Mouse (Mus musculus) ES-CJ7 (cell line): ENCODE results near the gene Zfp866.

Experiments used
- DNase-seq: peaks from one replicate; pipeline ENCODE4 v3.0.0; 2011; ENCODE audit warnings: low read depth, low spot score

Gene Zfp866

DNA sequence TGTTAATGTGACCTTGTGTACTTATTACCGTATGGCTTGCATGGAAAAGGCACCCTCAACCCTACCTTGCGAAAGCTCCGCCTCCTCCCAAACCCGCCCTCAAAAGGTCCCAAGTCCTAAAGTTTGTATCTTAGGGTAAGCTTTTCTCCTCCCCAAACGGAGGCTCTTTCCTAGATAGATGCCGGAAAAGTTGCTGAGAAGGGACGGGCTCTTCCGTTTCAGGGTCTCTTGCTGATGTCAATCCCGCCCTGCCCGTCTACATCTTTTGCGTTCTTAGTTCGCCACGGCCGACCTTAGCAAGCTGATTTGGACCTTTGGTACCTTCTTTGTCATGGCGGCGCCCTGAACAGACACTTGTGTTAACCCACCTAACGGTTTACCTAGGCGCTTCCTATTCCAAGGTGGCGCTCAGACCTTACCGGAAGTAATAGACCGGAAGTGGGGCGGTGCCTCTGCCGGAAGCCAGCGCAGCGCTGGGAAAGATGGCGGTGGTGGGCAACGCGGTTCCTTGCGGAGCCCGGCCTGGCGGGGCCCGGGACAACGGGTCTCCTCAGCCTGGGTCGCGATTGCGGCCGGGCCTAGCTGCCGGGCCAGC is at the start of gene Zfp866, which contains the start of gene Atp13a1:
Gene Zfp866 (minus strand): TSS at position 406 of the 595 bp plus-strand sequence.
Gene Atp13a1 (plus strand): TSS at position 391 of the 595 bp plus-strand sequence.
- DNase-seq: peak; percentile 96

DNA sequence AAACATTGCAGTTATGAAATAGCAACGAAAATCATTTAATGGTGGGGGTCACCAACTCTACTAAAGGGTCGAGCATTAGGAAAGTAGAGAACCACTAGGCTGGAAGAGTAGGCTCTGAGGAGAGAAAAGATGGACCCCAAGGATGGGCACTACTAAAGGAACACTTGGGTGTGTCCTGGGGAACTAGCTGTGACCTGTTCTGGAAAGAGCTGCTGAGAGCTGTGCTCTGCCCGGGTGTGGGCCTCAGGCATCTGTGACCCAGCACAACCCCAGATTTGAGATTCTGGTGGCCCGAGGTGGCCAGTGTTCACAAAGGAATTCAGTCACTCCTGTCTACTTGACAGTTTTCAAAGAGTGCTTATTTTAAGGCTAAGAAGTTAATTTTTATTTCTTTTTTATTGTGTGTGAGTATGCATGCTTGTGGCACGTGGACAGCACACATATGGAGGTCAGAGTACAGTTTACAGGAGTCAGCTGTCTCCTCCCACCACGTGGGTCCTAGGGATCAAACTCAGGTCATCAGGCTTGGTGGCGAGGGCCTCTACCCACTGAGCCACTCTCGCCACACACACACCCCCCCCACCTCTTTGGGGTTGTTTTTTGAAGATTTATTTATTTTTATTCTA is 46.2 kb upstream of the Zfp866 start:
- DNase-seq: no peak

DNA sequence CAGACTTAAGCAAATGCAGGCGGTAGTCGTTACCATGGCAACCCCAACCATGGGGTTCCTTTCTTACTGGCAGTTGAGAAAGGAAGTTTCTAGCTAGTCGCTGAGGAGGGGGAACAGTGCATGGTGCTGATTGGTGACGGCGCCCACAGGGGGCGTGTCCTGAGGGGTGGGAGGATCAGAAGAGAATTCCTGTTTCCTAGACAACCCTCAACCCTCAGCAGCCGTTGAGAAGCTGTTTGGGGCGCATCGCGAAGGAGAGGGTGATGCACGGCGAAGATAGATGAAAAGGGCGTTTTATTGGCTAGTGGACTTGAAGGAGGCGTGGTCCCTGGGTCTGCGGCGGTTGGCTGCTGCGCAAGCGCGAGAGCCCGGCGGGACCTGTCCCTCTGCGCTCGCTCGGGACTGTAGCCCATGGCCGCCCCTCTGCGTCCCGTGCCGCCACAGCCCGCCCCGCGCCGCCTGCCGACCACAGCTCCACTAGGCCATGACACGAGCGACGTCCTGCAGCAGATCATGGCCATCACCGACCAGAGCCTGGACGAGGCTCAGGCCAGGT is 41.4 kb upstream of the Zfp866 start, which contains the start of gene Pbx4:
Gene Pbx4 (plus strand): TSS at position 194 of the 556 bp plus-strand sequence.
- DNase-seq: peak; percentile 100

DNA sequence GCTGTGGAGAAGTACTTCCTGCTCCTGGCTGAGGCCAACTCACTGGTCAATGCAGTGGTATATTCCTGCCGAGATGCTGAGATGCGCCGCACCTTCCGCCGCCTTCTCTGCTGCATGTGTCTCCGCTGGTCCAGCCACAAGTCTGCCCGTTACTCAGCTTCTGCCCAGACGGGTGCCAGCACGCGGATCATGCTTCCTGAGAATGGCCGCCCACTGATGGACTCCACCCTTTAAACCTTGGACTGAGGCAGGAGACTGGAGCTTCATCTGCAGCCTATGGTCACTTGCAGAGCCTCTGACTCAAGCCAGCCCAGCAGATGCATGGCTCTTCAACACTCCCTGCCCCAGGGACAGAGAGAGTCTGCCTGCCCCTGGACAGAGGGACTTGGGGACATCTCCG is 35.4 kb upstream of the Zfp866 start:
- no peak for DNase-seq

DNA sequence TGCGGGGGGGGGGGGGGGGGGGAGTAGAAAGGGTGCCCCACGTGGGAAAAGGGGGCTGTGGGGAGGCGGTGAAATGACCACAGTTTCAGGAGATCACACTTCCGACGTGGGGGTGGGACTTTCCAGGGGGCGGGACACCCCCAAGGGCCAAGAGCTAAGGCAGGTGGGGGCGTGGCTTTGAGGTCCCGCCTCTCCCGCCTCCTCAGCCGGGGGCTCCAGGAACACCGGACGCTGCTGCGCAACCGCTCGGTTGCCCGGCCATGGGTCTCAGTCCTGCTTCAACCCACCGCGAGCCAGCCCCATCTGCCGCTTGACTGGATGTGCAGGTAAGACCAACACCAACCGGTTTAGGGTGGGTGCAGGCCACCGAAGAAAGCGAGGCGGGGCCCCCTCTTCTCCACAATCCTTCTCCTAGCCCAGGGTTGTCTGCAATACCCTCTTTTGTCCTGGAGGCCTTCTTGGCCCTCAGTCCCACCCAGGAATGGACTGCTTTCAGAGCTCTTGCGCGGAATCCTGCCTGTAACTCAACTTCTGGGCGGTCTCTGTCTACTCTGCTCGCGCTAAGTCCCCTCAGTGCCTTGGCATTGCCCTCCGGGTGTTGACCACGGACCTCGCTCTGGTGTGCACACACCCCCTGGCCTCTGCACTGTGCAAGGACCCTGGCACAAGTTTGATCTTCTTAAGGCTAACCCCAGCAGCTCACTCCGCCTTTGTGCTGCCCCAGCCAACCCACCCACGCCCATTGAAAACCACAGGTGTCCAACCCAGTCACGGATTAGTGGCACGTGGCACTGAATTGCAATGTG is 31.6 kb upstream of the Zfp866 start, which contains the start of gene Lpar2:
Gene Lpar2 (plus strand): TSS at position 44 of the 806 bp plus-strand sequence.
- DNase-seq: peak; percentile 84

DNA sequence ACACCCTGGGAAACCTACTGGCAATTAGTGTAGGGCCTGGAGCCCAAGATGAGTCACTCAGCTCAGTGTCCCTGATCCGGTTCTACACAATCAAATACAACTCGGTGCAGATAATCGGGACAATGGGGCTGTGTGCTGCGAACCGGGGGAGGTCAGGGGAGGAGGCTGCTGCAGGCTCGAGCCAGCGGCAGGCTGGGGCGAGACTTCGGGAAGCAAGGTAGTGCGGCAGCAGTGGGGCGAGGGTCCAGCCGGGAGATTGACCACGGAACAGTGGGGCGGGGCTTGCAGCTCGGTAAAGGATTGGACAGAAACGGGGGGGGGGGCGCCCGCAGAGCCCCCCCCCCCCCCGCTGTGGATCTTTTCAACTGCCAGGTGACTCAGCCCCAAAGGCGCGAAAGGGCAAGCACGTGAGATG is 31.0 kb upstream of the Zfp866 start:
- peak; percentile 59 for DNase-seq

DNA sequence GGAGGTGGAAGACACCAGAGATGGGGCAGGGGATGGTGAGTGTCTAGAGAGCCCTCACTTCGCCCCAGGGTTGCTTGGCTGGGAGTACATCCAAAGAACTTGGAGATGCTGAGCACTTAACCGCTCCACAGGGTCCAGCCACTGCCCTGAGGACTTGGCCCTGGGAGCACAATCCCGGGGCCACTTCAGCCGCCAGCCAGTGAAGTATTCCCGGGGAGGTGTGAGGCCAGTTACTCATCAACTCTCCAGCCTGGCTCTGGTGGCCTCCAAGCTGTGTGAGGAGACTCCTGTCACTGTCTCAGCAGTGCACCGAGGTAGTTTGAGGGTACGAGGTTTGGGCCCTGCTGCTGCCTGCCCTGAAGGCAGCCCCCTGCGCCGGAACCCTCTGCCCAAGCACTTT is 29.5 kb upstream of the Zfp866 start:
- DNase-seq: no peak

DNA sequence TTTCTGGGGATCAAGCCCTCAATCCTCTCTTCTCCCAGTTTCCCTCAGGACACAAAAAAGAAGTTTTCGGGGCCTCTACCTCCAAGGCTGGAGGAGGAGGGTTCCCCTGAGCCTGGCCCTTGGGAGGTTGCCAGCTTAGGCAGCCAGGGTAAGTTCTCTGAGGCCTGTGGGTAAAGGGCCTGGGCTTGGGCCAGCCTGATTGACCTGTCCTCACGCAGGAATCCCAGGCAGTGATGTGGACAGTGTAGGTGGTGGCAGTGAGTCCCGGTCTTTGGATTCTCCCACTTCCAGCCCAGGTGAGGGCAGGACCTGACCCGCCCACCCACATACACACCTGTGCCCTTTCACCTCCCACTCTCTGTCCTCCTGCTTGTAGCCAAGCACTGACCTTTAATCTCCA is 24.4 kb upstream of the Zfp866 start:
- DNase-seq: no peak

DNA sequence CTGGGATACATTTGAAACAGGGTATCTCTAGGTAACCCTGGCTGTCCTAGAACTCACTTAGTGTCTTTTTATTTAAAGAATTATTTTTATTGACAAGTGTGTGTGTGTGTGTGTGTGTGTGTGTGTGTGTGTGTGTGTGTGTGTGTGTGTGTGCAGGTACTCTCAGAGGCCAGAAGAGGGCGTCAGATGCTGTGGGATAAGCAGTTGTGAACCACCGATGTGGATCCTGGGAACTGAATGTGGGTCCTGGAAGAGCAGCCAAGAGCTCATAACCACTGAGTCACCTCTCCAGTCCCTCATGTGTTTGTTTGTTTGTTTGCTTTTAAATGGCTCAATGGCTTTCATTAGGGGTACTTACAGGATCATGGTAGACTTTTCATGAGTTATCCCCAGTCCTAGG is 23.9 kb upstream of the Zfp866 start:
- peak; percentile 46 for DNase-seq

DNA sequence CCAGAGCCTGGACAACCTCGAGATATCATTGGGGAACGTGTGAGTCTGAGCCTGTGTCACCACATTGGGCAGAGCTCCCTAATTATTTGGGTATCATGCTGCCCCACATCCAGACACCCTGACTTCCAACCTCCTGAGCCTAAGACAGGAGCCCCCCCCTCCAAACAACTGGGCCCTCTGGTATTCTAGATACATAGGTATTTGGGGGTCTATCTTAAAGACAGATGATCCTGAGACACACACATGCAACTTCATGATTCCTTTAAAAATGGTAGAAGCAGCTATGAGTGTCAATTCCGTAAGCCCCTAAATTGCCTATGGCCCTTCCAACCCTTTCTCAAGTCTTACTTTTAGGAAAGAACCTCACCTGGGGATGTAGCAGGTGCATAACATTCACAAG is 18.8 kb upstream of the Zfp866 start:
- no peak for DNase-seq

DNA sequence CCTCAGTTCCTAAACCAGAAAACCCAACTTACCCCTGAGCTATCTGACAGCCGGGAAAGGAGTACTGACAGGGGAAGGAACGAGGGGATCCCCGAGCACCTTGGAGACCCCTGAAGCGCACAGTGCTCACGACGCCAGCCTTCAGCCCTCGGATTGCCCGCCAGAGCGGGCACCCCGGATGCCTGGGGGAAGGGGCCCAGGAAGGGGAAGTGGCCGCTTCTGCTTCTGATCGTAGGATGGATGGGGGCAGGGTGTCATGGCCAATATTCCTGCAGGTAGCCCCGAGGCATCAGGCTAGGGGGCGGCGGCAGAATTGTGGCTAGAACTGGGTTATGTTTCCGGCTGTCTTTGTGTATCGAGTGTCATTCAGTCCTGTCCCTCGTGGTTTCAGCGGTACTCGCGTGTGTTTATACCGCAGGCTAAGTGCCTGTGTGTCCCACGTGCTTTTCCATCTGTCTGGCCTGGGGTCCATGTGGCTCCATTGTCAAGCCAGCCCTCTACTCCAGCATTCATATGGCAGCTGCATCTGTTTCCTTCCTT is 18.0 kb upstream of the Zfp866 start:
- DNase-seq: no peak

DNA sequence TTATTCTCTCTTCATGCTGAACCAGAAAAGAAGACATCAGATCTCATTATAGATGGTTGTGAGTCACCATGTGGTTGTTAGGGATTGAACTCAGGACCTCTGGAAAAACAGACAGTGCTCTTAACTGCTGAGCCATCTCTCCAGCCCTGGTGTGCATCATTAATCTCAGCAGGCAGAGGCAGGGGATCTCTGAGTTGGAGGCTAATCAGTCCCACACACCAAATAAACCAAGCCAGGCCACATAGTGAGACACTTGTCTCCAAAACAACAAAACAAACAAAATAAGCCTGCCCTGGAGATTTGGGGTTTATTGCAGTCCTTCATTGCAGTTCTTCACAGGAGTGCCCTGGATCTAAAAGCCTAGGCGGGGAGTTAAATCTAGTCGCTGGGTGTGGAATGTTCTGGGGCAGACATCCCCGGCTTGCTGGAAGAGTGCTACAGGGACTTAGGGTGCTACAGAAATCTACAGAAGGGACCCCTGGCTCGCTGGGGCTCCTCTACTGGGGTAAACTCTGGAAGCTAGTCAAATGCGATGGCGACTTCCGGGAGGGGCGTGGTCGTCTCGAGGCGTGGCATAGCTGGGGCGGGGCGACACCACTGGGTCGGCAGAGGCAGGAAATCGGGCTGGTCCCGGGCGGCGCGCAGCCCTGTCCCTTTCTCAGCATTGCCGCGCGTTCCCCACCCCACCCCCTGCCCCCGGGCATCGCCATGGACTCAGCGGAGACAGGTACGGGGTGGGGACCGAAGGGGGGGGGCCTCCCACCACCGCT is 17.3 kb upstream of the Zfp866 start, which contains the start of gene Gmip:
Gene Gmip (plus strand): TSS at position 586 of the 770 bp plus-strand sequence.
- peak; percentile 79 for DNase-seq

DNA sequence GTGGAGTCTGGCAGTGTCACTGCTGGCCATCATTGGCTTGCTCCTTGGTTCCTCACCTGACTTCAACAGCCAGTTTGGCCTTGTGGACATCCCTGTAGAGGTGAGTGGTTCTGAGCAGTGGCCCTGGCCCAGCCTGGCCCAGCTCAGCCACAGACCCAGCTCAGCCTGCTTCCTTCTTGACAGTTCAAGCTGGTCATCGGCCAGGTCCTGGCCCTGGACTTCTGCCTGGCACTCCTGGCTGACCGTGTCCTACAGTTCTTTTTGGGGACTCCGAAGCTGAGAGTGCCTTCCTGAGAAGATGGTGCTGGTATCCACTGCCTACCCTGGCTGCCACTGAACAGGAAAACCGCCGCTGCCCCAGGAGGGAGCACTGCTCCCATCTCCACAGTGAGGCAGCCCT is 16.3 kb upstream of the Zfp866 start:
- DNase-seq: no peak

DNA sequence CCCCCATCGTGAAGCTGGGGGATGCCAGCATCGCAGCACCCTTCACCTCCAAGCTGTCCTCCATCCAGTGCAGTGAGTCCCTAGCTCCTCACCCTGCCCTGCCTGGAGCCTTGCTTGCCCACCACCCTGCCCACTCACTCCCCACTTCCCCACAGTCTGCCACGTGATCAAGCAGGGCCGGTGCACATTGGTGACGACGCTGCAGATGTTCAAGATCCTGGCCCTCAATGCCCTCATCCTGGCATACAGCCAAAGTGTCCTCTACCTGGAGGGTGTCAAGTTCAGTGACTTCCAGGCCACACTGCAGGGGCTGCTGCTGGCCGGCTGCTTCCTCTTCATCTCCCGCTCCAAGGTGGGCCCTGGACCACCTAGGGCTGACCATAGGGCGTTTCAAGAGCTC is 14.5 kb upstream of the Zfp866 start:
- DNase-seq: no peak

DNA sequence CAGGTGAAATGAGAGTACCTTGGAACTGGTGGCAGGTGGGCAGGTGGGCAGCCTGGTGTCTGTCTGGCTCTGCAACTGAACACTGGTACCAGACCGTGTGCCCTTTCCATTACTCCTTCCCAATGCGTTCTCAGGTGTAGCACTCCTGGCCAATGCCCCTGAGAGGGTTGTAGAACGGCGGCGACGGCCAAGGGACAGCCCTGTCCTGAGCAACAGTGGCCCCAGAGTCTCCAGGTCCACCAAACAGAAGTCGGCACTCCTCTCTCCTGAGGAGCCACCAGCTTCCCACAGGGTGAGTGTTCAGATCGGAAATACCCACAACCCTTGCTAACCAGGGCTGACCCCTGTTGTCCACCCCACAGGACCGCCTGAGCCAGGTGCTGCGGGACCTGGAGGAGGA is 14.1 kb upstream of the Zfp866 start:
- no peak for DNase-seq

DNA sequence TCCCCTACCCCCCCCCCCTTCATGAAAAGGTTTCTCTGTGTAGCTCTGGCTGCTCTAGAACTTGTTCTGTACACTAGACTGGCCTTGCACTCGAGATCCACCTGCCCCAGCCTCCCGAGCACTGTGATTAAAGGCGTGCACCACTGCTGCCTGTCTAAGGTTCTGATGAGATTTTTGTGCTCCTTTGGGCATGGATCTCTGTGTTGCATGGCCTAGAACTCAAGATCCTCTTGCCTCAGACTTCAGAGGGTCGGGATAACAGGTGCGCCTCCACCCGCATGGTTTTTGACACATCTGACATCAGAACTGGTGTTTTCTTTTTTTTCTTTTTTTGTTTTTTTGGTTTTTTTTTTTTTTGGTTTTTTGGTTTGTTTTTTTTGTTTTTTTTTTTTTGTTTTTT is 13.6 kb upstream of the Zfp866 start:
- DNase-seq: no peak

DNA sequence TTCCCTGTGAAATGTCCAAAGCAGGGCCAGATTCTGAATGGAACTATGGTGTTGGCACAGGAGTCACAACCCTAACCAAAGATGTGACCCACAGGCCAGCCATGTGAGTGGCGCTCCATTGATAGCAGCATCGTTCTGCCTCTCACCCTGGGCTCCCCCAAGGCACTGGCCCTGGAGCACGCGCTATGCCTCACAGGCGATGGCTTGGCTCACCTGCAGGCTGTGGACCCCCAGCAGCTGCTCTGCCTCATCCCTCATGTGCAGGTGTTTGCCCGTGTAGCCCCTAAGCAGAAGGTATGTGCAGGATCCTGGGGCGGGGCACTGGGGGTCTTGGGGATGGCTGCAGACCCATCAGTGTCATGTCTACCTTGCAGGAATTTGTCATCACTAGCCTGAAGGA is 12.4 kb upstream of the Zfp866 start:
- no peak for DNase-seq

DNA sequence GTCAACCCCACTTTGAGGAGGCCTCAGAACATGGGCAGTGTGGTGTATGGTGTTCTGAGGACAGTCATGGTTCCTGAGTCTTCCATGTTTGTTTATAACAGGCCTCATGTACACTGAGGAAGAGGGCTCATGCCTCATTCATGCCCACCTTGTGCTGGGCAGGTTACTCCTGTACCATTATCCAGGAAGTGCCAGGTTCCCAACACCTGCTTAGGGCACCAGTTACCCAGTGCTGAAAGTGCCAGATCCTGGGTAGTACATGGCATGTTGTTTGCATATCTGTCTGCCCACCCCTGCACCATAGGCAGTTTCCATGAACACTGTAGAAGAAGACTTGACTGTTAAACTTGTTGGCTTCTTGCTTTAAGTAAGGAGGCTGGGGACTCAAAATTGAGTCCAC is 11.2 kb upstream of the Zfp866 start:
- DNase-seq: no peak

DNA sequence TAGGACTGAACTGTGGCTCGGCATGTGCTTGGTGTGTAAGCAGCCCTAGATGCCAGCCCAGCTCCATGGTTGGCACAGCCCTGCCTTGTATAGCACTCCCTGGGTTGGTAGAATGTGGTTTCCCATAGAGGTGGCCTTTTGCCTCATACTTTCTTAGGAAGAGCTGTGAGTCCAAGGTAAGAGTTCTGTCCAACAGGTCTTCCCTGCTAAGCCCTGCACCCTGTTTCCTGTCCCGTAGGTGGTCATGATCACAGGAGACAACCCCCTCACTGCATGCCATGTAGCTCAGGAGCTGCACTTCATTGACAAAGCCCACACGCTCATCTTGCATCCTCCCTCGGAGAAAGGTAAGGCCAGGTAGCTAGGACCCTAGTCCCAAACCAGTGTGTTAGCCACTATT is 10.8 kb upstream of the Zfp866 start:
- no peak for DNase-seq

DNA sequence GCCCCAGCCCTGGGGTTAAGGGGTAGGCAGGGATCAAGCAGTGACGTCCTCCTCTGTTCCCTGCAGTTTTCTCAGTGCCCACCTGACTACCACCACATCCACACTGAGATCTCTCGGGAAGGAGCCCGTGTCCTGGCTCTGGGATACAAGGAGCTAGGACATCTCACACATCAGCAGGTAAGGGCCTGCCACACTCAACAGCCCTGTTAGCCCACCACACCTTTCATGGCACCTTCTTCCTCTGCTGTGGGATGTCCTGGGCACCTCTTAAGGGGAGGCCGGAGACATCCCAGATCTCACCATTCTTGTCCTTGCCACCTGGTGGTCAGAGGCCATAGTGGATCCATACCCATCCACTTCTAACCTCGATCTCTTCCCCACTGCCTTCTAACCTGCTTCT is 9.0 kb upstream of the Zfp866 start:
- DNase-seq: no peak

DNA sequence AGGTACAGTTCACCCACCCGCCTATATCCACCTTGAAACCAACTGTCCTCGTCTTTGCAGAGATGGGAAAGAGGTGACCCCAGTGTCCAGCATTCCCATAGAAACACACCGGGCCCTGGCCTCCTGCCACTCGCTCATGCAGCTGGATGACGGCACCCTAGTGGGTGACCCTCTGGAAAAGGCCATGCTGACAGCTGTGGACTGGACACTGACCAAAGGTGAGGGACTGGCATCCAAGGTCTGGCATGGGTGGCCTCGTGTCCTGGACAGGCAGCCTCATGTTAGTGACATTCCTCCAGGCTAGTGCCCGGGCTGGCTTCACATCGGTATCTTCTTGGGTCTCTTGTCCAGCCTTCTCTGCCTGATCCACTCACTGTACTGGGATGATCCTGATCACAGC is 8.3 kb upstream of the Zfp866 start:
- no peak for DNase-seq
